Mouse (Mus musculus): ENCODE measurements at regions not wholly inside any gene's neighbourhood (a gene's known extent, or its start where the extent isn't known, plus 50 kb on each side); places are given as distances from the start of the nearest gene placed in this dataset.

DNA sequence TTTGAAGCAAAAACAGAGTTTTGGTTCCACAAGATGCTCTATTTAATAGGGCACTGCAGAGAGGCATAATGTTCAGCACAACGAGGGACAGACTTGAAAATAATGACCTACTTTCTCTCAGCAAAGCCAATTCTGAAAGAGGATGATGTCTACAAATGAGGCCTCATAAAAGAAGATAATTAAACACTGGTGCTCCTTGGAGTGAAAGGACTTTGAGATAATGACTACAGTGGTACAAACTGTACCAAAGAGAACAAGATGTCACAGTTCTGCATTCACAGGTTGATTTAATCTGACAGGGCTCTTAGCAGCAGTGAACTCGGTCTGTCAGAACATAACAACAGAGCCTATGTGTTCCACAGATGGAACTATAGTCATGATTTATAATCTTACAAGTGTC is 305.4 kb downstream of the Hdgfl1 start:
- TF ChIP-seq CTCF (IDR thresholded peaks at IDR 0.05; ENCODE audit: borderline replicate concordance, control insufficient read depth, extremely low read depth, insufficient read depth, low read length, poor library complexity) (no peak), POLR2A (IDR thresholded peaks at IDR 0.05; ENCODE audit: control insufficient read depth, extremely low read depth, insufficient read depth, low read length, poor library complexity) (no peak)
